Mouse (Mus musculus) 3134 (cell line): ENCODE measurements around the gene Glt28d2.

Source experiments
- DNase-seq: peaks from one replicate; pipeline ENCODE4 v3.0.0-alpha.2; 2011; ENCODE audit warnings: low spot score; ENCODE audit not compliant: insufficient read length; ENCODE audit errors: extremely low read depth

The Glt28d2 gene

DNA sequence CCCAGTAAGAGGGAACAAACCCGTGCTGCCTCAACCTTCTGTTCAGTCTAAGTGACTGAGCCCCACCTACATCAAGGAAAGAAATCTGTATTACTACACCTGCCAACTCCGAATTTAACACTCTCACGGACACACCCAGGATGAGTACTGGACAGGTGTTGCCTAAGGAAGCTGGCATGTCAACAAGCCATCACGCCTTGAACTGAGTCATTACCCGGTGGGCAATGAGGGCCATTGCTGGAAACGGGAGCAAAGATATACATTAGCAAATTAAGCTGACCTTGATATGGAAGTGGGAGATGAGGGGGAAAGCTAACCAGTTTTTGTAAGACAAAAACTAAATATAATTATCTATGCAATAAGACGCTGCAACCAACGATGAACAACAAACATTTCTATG, 7.2 kb downstream of the Glt28d2 start:
- DNase-seq, result no peak

DNA sequence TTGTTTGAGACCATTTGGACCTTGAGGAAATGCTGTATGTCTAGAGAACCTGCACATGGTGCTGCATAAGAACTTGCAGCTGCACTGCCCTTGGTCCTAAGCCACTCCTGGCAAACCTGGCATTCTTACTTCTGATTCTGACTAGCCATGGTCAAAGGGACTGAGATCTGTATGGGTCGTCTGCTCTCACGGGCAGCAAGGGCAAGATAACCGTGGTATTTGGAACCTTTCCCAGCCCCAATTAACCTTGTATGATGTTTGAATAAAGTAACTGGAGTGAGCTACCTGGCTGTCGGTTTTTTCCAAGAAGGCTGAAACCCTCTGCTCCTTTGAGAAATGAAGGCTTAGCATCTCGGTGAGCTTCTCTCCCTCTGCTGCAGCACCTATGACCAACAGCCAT, 8.4 kb downstream of the Glt28d2 start:
- no peak for DNase-seq

DNA sequence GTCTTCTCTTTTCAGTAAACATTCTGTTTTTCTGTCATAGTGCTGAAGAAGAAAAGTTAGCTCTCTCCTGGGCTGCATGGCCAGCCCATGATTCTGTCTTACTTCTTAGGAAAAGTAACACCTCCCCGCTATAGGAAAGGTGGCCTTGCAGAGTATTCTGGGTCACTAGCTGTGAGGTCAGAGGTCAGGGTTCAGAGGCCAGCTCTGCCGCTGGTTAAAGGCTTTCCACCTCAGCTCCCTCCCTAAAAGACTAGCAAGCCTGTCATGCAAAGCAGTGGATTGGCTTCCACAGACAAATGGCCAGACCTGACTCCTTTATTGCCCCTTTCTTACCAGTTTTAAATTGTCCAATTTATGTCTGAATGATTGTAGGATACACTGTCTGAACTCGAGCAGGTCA, 23.3 kb downstream of the Glt28d2 start:
- DNase-seq, result no peak

DNA sequence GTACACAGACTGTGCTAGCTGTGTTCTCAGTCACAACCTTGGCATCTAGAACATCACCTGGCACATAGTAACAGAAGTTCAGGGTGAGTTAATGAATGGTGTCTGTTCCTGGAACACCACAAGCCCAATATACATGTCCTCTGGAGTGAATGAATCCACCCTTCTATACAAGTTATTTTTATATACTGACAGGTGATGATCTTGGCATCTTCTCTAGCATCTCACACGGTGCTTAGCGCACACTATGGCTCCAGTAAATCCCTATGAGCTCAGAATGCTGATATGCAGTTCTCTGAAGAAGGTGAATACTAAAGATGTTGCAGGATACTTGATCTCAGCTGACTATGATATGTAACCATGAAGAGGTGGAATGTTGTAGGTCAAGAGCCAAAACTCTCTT, 24.4 kb downstream of the Glt28d2 start:
- DNase-seq, result no peak

DNA sequence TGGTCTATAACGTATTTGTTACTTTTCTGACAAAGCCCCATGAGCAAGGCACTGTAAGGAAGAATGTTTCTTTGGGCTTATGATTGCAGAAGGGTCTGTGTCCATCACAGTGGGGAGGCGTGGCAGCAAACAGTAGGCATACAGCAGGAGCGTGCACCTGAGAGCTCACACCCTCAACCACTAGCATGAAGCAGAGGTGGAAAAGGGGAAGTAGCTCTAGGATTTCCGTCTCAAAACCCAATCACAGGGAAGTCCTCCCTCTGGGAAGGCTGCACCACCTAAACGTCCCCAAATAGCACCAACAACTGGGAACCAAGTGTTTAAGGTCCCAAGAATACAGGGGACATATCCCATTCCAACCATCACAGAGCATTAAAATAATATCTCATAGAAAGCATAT, 26.3 kb downstream of the Glt28d2 start:
- DNase-seq, result no peak

DNA sequence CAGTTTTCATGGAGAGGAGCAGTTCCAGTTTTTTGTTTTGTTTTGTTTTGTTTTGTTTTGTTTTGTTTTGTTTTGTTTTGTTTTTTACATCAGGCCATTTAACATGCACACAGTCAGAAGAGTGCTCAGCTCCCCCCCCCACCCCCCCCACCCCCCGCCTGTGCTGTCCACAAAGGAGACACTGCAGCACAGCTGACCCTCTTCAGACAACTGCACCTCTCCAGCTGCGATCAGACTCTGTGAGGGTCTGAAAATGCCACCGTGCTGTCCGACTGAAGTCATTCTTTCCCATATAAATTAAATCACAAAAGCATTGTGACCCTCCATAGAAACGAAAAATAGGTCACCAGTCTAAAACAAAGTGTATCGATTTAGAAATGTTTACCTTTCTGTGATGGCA, 28.0 kb downstream of the Glt28d2 start:
- no peak for DNase-seq

DNA sequence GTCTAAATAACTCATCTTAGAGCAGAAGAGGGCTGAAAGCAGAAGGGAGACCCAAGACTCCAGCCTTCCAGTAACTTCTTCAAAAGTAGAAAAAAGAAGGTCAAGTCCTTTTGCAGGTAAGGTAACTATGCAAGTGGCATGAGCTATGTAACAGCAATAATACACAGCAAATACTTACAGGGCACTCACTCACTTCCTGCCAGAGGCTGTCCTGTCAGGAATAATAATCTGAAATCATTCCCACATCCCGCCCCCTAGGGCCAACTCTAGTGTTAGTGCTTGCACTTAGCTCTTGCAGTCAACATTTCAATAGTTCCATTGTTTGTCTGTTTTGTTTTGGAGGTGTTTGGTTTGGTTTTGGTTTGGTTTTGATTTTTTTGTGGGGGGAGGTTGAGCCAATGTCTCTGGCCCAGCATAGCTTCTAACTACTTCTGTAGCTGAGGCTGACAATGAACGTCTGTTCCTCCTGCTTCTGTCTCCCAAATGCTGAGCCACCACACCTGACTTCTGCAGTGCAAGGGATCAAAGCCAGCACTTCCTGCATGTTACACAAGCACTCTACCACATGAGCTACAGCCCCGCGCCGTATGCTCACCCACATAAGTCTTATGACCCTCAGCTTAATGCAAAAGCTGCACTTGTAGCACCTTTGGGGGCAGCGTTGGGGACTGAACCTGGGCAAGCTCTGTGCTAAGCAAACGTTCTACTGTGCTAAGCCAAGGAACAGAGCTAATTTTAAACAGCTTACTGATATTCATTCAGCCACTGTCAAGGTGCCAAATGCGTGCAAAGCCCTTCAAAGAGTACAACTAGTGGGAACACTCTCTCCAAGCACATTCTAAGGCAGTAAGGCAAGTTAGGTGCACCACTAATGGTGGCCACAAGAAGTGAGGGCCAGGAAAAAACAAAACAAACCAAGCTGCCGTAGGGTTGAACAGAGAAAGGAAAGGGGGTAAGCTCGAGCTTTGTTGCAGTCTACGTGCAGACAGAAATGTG, 28.9 kb downstream of the Glt28d2 start:
- no peak for DNase-seq

DNA sequence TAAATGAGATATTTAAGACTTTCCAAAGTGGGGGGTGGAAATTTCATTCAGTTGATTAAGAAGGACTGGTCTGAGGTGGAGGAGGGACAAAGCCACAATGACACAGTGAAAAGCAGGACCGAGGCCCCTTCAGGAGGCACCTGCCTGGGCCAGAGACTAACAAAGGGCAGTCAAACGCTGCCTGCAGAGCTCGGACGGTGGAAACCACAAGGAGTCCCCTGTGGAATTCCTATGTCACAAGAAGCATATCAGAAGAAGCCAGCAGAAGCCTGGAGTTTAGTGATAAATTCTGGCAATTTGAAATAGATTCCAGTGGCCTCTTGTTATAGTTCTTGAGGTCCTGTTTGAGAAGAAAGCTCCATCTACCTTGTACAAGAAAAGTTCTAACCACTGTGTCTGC, 30.2 kb downstream of the Glt28d2 start:
- no peak for DNase-seq

DNA sequence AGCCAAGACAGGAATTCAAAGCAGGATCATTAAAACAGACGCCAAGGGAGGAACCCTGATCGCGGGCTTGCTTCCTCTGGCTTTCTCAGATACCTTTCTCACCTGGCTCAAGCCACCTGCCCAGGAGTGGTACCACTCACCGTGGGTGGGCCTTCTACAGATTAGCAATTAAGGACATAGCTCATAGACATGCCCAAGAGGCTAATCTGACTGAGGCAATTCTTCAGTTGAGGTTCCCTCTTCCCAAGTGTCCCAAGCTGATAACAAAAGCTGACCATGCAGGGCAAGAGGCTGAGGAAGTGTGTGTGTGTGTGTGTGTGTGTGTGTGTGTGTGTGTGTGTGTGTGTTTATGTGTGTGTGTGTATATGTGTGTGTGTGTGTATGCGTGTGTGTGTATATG, 31.4 kb downstream of the Glt28d2 start:
- DNase-seq, result no peak

DNA sequence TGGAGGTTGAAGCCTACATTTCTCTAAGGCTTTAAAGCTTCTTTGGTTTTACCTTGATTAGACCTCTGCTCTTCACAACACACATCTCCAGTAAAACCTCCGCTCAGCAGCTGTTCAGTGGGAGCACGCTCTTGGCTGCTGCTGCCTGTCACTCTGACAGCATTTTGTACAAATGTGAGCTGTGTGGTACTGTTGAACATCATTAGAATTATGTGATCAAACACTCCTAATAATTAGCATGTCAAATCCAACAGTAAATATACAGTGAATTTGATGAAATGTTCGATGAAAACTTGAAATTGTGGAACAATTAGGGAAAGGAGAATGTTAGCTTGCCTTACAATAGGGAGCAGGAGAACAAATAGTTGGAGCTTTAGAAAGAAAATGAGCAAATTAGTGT, 32.3 kb downstream of the Glt28d2 start:
- no peak for DNase-seq

DNA sequence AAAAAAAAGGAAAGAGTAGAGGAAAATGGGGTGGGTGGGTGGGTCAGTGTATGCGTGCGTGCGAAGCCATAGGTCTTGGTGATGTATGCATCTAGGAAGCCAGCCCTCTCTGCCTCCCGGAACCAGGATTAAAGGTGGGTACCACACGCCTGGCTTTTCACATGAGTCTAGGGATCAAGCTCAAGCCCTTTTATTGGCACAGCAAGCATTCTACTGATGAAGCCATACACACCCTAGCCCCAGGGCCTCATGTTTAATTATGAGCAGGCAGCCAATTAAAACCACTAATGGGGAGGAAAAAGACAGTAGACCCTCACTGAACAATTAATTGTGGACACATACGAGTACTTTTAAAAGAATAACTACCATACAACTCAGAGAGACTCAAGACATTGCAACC, 33.2 kb downstream of the Glt28d2 start:
- no peak for DNase-seq

DNA sequence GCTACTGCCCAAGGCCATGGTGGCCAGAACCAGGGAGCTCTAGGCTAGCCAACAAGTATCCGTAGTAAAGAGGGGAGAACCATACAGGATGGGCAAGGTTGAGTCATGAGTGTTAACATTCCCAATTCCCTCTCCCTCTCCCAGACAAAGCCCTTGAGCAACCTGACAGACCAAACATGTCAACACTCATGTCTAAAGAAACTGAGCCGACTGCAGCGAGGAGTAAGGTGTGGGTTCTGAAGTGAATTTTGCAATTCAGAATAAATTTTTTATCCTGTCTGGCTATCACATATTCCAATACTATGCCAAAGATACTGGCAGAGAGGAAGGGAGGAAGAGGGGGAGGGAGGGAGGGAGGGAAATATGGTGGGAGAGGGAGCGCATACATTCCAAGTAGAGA, 33.6 kb downstream of the Glt28d2 start:
- DNase-seq, result no peak

DNA sequence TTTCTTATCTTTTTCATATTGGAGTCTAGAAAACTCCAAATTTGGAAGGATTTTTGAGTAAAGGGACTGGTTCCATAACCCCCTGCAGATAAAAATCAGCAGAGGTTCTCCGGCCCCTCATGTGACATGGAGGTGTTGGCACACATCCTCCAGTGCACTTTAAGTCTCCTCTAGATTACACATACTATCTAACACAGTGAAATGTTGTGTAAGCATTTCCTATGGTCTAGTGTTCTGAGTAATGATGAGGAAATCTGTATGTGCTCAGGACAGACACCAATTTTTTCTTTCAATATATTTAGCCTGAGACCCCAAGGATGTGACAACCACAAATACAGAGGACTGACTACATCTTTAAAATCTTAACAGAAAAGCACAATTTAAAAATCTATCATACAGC, 37.2 kb downstream of the Glt28d2 start:
- DNase-seq, result no peak

DNA sequence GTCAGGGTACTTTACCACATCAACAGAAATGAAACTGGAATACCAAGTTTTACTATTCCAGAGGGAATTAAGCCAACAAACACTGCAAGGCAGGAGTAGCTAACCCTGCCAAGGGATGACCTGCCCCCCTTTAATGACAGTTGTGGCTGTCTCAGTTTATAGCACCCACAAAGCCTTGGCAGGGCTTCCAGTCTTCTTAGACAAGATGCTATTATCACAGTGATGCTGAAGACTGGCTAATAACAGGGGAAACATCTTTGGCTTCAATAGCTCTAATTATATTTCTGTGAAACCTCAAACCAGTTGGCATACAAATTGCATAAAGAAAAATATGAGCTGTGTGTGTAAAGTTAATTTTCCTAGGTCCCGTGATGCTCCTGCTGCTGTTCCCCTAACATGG, 41.0 kb downstream of the Glt28d2 start:
- DNase-seq, result peak; percentile 19

DNA sequence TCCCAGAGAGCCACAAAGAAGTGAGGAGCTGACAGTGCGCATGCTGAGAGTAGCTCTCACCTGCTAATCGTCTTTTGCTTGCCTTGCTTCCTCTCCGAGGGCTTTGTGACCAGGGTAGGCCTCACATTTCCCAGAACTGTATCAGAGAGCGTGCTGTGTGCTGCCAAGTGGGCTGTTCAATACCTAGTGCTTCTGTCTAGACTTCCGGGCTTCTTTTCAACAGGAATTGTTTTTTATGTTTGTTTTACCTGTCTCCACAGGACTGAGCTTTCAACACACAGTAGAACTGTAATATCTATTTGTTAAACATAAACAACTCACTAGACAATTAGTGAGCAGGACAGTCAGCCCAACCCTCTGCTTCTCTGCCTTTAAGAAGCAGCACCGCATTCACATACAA, 42.0 kb downstream of the Glt28d2 start:
- DNase-seq, result no peak

DNA sequence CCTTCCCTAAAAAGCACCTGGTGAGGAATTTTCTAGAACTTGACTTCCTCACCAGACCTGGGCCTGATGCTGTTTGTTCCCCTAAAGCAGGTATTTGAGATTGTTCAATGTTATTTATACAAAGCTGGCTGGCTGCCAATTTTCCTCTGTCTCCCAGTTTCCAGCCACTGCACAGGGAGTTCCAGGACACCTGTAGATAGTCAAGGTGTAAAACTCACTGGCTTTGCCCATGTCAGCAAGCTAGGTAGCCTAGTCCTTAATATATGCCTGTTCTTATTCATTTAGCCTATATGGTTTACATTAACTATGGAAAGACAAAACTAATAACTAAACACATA, 44.5 kb downstream of the Glt28d2 start:
- no peak for DNase-seq

DNA sequence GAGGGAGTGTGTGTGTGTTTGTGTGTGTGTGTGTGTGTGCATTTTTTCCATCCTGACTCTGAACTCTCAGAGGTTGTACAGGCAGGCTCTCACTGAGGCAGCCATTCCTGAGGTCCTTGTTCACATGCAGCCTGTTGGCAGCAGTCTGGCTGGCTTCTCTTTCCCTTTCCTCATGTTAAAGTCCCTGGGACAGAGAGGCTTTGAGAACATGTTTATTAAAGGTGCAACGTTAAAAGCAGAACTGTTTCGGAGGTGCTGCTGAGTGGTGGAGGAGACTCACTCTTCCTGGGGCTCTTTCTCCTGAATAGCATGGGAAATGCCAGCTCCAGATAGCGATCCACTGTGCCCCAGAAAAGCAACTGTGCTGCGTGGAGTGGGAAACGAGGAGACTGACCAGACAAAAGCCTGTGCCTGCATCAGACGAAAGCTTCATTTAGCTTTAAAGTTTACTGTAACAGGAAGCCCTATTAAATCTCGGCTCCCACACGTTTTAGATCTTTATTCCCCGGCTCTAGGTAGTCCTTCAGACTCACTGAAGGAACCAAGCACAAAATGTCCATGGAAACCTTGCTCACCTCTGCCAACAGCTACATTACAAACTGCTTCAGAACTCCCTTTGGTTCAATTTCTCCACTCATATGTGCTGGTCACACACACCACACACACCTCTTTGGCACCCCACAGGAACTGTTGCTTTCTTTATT, 45.0 kb downstream of the Glt28d2 start:
- no peak for DNase-seq

DNA sequence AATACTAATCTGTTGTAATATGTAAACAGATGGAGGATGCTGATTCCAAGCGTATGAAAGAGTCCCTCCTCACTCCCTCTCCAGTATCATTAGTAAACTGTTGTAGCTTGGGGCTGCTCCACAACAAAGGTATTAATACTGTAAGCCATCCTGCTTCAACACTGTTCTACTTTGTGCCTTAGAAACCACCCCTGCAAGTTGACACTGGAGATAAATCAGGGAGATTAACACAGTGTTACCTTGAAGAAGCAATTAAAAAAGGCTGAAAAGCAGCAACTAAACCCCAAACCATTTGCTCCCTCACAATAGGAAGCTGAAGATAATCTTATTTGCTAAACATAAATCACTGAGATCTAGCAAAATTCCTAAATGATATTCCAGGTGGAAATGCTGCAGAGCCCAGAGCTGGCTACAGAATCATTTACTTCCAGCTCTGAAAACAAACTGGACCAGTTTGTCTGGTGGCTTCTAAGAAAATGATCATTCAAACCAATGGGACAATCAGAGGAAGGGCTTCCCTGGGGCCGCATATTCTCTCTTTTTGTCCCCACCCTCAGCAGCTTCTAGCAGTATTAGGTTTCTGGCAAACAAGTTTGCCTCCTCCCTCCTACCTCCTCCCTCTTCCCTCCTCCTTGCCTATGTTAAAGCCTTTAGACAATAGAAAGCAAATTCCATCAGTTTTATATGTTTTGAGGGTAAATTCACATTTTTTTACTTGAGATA, 45.7 kb downstream of the Glt28d2 start:
- DNase-seq, result no peak

DNA sequence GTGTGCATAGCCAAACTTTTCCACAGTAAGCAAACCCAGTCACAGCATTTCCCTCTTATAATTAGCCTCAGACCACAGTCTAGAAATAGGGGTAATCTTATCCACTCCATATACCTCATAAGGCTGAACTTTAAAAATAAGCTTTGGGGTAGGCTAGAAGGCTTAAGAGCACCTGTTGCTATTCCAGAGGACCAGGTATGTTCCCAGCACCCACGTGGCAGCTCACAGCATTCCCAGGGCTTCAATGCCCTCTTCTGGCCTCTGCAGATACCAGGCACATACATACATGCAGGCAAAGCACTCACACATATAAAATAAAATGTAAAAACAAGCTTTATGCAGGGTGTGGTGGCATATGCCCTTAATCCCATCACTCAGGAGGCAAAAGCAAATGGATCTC, 53.7 kb downstream of the Glt28d2 start:
- DNase-seq, result no peak

DNA sequence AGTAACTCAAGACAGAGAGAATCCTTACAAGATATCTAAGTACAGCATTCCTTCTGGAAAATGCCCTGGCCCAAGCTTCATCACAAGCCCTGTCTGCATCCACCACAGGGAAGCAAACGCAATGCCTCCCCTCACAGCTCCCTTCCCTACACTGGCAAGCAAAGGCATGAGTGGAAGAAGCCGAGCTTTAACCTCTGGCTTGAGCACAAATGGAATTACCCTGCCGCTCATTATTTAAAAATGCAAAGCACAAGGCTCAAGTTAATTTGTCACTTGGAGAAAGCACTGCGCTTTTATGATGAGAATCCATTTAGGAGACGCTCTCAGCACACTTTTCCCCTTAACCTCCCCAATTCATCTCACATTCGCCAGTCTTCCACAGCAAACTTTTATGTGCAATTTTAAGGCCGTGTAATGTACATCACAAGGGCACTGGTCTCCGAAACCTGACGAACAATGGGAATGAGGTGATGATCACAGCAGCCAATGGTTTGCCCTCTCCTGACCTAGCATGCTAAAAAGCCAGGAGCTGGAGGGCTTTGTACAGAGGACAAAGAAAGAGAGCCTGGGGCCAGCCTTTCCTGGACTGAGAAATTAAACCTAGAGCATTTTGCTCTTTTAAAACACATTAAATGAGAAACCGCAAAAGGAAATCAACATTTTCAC, 54.7 kb downstream of the Glt28d2 start:
- no peak for DNase-seq

DNA sequence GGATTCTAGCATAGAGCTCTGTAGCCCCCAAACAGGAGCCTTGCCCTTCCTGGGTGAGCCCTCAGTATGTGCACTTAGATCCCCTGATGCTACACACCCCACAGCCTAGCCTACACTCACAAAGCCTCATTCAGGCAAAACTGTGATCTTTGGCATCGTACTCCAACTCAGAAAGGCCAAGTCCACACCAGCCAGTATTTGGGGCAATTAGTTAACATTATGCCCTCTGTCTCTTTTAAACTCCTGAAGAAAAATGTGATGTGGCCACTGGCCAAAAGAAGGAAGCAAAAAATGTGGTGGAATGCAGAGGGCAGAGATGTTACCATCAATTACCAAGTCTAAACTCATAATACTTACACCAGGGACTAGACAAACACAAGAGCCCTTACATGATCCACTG, 55.5 kb downstream of the Glt28d2 start:
- no peak for DNase-seq
